Mouse (Mus musculus) olfactory bulb, adult 2 months (tissue): ENCODE measurements around the gene Rcc1.

Source experiments
- CTCF ChIP-seq: fragments of 200-500 bp; IDR thresholded peaks from 2 replicates; pipeline ENCODE4 v1.5.1; 2012; ENCODE audit warnings: low read depth, mild to moderate bottlenecking, low read length, moderate library complexity; ENCODE audit not compliant: insufficient read depth
- POLR2A ChIP-seq: fragments of 200-500 bp; IDR thresholded peaks from 2 replicates; pipeline ENCODE4 v1.6.1; 2012; ENCODE audit warnings: mild to moderate bottlenecking, low read depth, low read length, moderate library complexity; ENCODE audit not compliant: insufficient read depth

DNA sequence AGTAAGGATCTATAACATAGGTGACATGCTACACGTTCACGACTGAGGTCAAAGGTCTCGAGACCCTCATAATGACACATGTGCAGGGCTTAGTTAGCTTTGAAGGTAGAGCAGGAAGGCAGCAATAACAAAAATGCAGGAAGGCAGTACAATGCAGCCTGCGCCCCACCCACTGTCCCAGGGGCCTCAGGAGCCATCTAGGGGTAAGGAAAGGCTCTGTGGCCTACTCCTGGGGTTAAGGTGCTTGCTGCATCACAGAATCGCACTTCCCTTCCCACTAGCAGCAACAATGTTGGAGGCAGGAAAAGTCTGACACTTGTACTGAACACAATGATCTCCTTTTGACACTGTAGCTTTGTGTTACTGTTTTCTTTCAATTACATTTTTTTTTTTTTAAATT lies 34.2 kb upstream of the Rcc1 start:
- TF ChIP-seq POLR2A (no peak), CTCF (no peak)
